27 mouse cellular contexts compared by ENCODE assay signal in the genomic region with DNA sequence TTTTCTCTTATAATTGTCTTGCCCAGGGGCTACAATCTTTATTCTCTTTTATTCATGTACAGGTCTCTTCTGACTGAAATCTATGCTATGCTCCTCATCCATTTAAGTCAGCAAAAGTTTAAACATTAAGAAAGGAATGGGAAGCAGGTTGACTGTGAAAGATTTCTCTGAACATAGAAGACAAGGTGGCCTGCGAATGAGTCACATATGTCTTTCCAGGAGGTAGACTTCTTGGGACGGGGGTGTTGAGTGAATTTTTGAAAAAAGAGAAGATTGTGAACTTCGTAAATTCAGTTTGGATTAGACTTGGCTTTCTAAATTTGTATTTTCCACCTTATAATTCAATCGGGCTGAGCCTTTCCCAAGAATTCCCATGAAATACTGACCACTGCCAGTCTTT.
"Had no signal": no experiment of that assay in that cellular context is flagged by ENCODE, and none has a peak within 500 bp of the region (broad histone marks: within the 10 kb centered on the region; RNA-seq: fewer than 3 reads in every experiment).

No protein-coding gene starts in this region.

- ATAC-seq: forebrain, embryonic 13.5 days; forebrain, embryonic 14.5 days; forebrain, embryonic 15.5 days; forebrain, embryonic 16.5 days; forebrain, postnatal 0 days had no signal

- H3K9ac ChIP-seq: embryonic facial prominence, embryonic 12.5 days; embryonic facial prominence, embryonic 13.5 days; embryonic facial prominence, embryonic 15.5 days; forebrain, embryonic 12.5 days; forebrain, embryonic 13.5 days; forebrain, embryonic 15.5 days; forebrain, postnatal 0 days had no signal

- H3K4me3 ChIP-seq: embryonic facial prominence, embryonic 10.5 days; embryonic facial prominence, embryonic 12.5 days; embryonic facial prominence, embryonic 13.5 days; embryonic facial prominence, embryonic 15.5 days; erythroblast, embryonic 14.5 days; forebrain, embryonic 10.5 days; forebrain, embryonic 12.5 days; forebrain, embryonic 13.5 days; forebrain, embryonic 15.5 days; gastrocnemius, adult 2 months; heart, adult 2 months had no signal

- H3K27me3 ChIP-seq: embryonic facial prominence, embryonic 12.5 days; embryonic facial prominence, embryonic 13.5 days; embryonic facial prominence, embryonic 15.5 days; forebrain, embryonic 12.5 days; forebrain, embryonic 13.5 days; forebrain, embryonic 15.5 days had no signal

- H3K36me3 ChIP-seq: embryonic facial prominence, embryonic 10.5 days; embryonic facial prominence, embryonic 12.5 days; embryonic facial prominence, embryonic 13.5 days; embryonic facial prominence, embryonic 15.5 days; forebrain, embryonic 10.5 days; forebrain, embryonic 12.5 days; forebrain, embryonic 15.5 days had no signal

- H3K4me1 ChIP-seq: embryonic facial prominence, embryonic 10.5 days; embryonic facial prominence, embryonic 12.5 days; embryonic facial prominence, embryonic 13.5 days; embryonic facial prominence, embryonic 15.5 days had no signal

- DNase-seq: cerebellum, adult 8-10 months; cerebellum, adult 9-10 months; cerebellum, adult 9-11 months; cerebellum, postnatal 10 days; cerebellum, postnatal 14 days; cerebellum, postnatal 25 days; cerebellum, postnatal 36 days; embryo, embryonic 11 days; forebrain, postnatal 0 days; gastrocnemius, adult 2 months; gastrocnemius, postnatal 10 days; gastrocnemius, postnatal 14 days; gastrocnemius, postnatal 25 days; gastrocnemius, postnatal 36 days; heart, adult 18-20 months; heart, adult 2 months had no signal

- H3K27ac ChIP-seq: embryonic facial prominence, embryonic 10.5 days; embryonic facial prominence, embryonic 12.5 days; embryonic facial prominence, embryonic 13.5 days; embryonic facial prominence, embryonic 15.5 days; forebrain, embryonic 10.5 days; forebrain, embryonic 12.5 days; forebrain, embryonic 13.5 days; forebrain, embryonic 15.5 days; gastrocnemius, adult 2 months; heart, adult 2 months had no signal

- H3K4me2 ChIP-seq: embryonic facial prominence, embryonic 12.5 days; embryonic facial prominence, embryonic 13.5 days; embryonic facial prominence, embryonic 15.5 days; forebrain, embryonic 12.5 days; forebrain, embryonic 13.5 days; forebrain, embryonic 15.5 days had no signal

- H3K9me3 ChIP-seq: embryonic facial prominence, embryonic 10.5 days; embryonic facial prominence, embryonic 12.5 days; embryonic facial prominence, embryonic 13.5 days; forebrain, embryonic 10.5 days; forebrain, embryonic 12.5 days; forebrain, embryonic 13.5 days; forebrain, embryonic 15.5 days had no signal
